Mouse (Mus musculus) liver, postnatal 0 days (tissue): ENCODE data around the gene Zfp217.

Experiments used
- CTCF ChIP-seq: sonication (generic); IDR thresholded peaks from 2 replicates; pipeline ENCODE4 v1.5.1; 2016; ENCODE audit warnings: antibody characterized with exemption, low read depth
- EP300 ChIP-seq: IDR thresholded peaks from 2 replicates; pipeline ENCODE4 v1.6.1; 2016; ENCODE audit warnings: antibody characterized with exemption, low read depth, mild to moderate bottlenecking

GRCm38 (mm10) chr2:170159795-170160568 lies 12.1 kb upstream of the Zfp217 start:
- no peak for TF ChIP-seq CTCF
- no peak; the same call in 1 of the 2 replicates for TF ChIP-seq EP300
